Mouse (Mus musculus): ENCODE measurements around the gene Zfp948.

GRCm38 (mm10) chr17:21535096-21536001 is 31.5 kb upstream of the Zfp948 start, which contains the start of gene Zfp52:
- TF ChIP-seq CTCF (IDR thresholded peaks at IDR 0.05; ENCODE audit: low read depth) (no peak), EP300 (IDR thresholded peaks at IDR 0.05; ENCODE audit: low read depth) (no peak)

Measured in liver, embryonic 14.5 days (tissue).